Mouse (Mus musculus) G1E-ER4 (cell line): ENCODE measurements around the gene Tnnt3. TPM values are rescaled to one million over a fixed set of nuclear protein-coding genes. Genes with fewer than 3 reads are reported as not detected.

Source experiments
- GATA1 ChIP-seq: IDR thresholded peaks from one replicate; pipeline ENCODE4 v1.8.0; 2012; ENCODE audit warnings: low read length, inconsistent platforms
- polyA plus RNA-seq: library from polyadenylated mRNA; stranded (reverse); fragments of >175 nt; gene quantifications from 2 replicates; pipeline ENCODE4 v1.2.3, GENCODE M21; 2012

Gene Tnnt3
- polyA plus RNA-seq, 1 experiment = not detected

- no peak for TF ChIP-seq GATA1
Observed at GRCm38 (mm10) chr7:142486751-142487162, 11.9 kb upstream of the Tnnt3 start.

GRCm38 (mm10) chr7:142487341-142487859 lies 11.2 kb upstream of the Tnnt3 start:
- TF ChIP-seq GATA1 = no peak

- no peak for TF ChIP-seq GATA1
Observed at GRCm38 (mm10) chr7:142488053-142488452, 10.6 kb upstream of the Tnnt3 start.

GRCm38 (mm10) chr7:142493535-142493934 lies 5.1 kb upstream of the Tnnt3 start:
- no peak for TF ChIP-seq GATA1

- no peak for TF ChIP-seq GATA1
Observed at GRCm38 (mm10) chr7:142496158-142496557, 2.5 kb upstream of the Tnnt3 start.

GRCm38 (mm10) chr7:142496800-142497199 lies 1.8 kb upstream of the Tnnt3 start:
- TF ChIP-seq GATA1 = no peak

- TF ChIP-seq GATA1 = no peak
Observed at GRCm38 (mm10) chr7:142497775-142498174, 861 bp upstream of the Tnnt3 start.

GRCm38 (mm10) chr7:142499010-142499721 lies 530 bp downstream of the Tnnt3 start:
- TF ChIP-seq GATA1 = no peak

- TF ChIP-seq GATA1 = no peak
Observed at GRCm38 (mm10) chr7:142500032-142500431, 1.4 kb downstream of the Tnnt3 start.

GRCm38 (mm10) chr7:142503206-142503605 lies 4.6 kb downstream of the Tnnt3 start:
- no peak for TF ChIP-seq GATA1

GRCm38 (mm10) chr7:142505942-142506341 lies 7.3 kb downstream of the Tnnt3 start:
- no peak for TF ChIP-seq GATA1

GRCm38 (mm10) chr7:142506501-142506900 lies 7.9 kb downstream of the Tnnt3 start:
- TF ChIP-seq GATA1 = no peak

- no peak for TF ChIP-seq GATA1
Observed at GRCm38 (mm10) chr7:142507453-142507852, 8.8 kb downstream of the Tnnt3 start.

GRCm38 (mm10) chr7:142509518-142509917 lies 10.9 kb downstream of the Tnnt3 start:
- TF ChIP-seq GATA1 = no peak

- no peak for TF ChIP-seq GATA1
Observed at GRCm38 (mm10) chr7:142510021-142510777, 11.6 kb downstream of the Tnnt3 start.

- no peak for TF ChIP-seq GATA1
Observed at GRCm38 (mm10) chr7:142514048-142514447, 15.4 kb downstream of the Tnnt3 start.

GRCm38 (mm10) chr7:142516221-142516978 lies 17.8 kb downstream of the Tnnt3 start:
- TF ChIP-seq GATA1 = no peak
